Comparison of ENCODE assay signal across 11 mouse cellular contexts in genomic region chr11:88855795-88856194, GRCm38 (mm10). TPM values are rescaled to one million over a fixed set of nuclear protein-coding genes. Genes with fewer than 3 reads are reported as not detected.
A peak's percentile ranks its signal among the peaks of the same experiment; 100 is the strongest.
DNase-seq lines count a peak whose midpoint lies in the region; ATAC-seq and TF ChIP-seq lines count a peak whose summit lies in the region.
"Had no signal": no experiment of that assay in that cellular context is flagged by ENCODE, and none has a peak within 500 bp of the region (broad histone marks: within the 10 kb centered on the region; RNA-seq: fewer than 3 reads in every experiment).

No protein-coding gene starts in this region.

- H3K9me3 ChIP-seq in heart, embryonic 13.5 days: no peaks in the 10 kb centered on the region
- no peaks in the 10 kb centered on the region for H3K9me3 ChIP-seq in intestine, embryonic 16.5 days (ENCODE audit: control insufficient read depth, low read length)
- H3K9me3 ChIP-seq in liver, postnatal 0 days (ENCODE audit: low read length): no peaks in the 10 kb centered on the region
- H3K9me3 ChIP-seq: forebrain, embryonic 15.5 days had no signal

- ATAC-seq in heart, embryonic 13.5 days (ENCODE audit: extremely low read depth, insufficient number of reproducible peaks, low FRiP score, low TSS enrichment): no peak
- ATAC-seq in intestine, embryonic 16.5 days: no peak
- no peak for ATAC-seq in liver, postnatal 0 days
- ATAC-seq in megakaryocyte progenitor cell, adult 5-6 weeks (replicated peaks; ENCODE audit: poor library complexity): no peak
- ATAC-seq: forebrain, embryonic 15.5 days had no signal

- peaks cover 55% of the 10 kb centered on the region for H3K4me1 ChIP-seq in heart, embryonic 13.5 days
- peaks cover 11% of the 10 kb centered on the region for H3K4me1 ChIP-seq in intestine, embryonic 16.5 days (ENCODE audit: control insufficient read depth, insufficient read depth, low read length)
- H3K4me1 ChIP-seq in liver, postnatal 0 days (ENCODE audit: insufficient read depth): no peaks in the 10 kb centered on the region

- H3K4me2 ChIP-seq in heart, embryonic 13.5 days: peak overlapping the region; percentile 10; the same call in 1 of the 2 replicates
- H3K4me2 ChIP-seq in intestine, embryonic 16.5 days (ENCODE audit: low read depth, low read length): no peak overlapping the region
- no peak overlapping the region for H3K4me2 ChIP-seq in liver, postnatal 0 days (ENCODE audit: low read depth, low read length)
- H3K4me2 ChIP-seq: forebrain, embryonic 15.5 days had no signal

- no peaks in the 10 kb centered on the region for H3K27me3 ChIP-seq in heart, embryonic 13.5 days (replicated peaks)
- H3K27me3 ChIP-seq in intestine, embryonic 16.5 days (replicated peaks; ENCODE audit: control insufficient read depth, insufficient read depth, low read length): no peaks in the 10 kb centered on the region
- H3K27me3 ChIP-seq in liver, postnatal 0 days (ENCODE audit: insufficient read depth, low read length): no peaks in the 10 kb centered on the region
- H3K27me3 ChIP-seq: forebrain, embryonic 15.5 days had no signal

- TF ChIP-seq EP300 in liver, postnatal 0 days (IDR thresholded peaks at IDR 0.05; ENCODE audit: low read depth): no peak

- H3K27ac ChIP-seq in heart, embryonic 13.5 days (replicated peaks): peak overlapping the region; percentile 96
- H3K27ac ChIP-seq in intestine, embryonic 16.5 days (ENCODE audit: low read length): peak overlapping the region; percentile 50
- H3K27ac ChIP-seq in liver, postnatal 0 days (ENCODE audit: low read depth): no peak overlapping the region
- H3K27ac ChIP-seq: forebrain, embryonic 15.5 days had no signal

- intact Hi-C loops in heart, postnatal 36 days (cut with DNase I): no loop called here

- H3K4me3 ChIP-seq in heart, embryonic 13.5 days: no peak overlapping the region
- H3K4me3 ChIP-seq in intestine, embryonic 16.5 days (ENCODE audit: low read length): no peak overlapping the region
- H3K4me3 ChIP-seq in liver, postnatal 0 days (ENCODE audit: low read depth, low read length): no peak overlapping the region
- H3K4me3 ChIP-seq: forebrain, embryonic 15.5 days had no signal

- 41% methylated on average over 4 of the region's 4 CpGs for WGBS in heart, embryonic 13.5 days
- 56% methylated on average over 4 of the region's 4 CpGs for WGBS in intestine, embryonic 16.5 days
- 67% methylated on average over 4 of the region's 4 CpGs for WGBS in liver, postnatal 0 days (ENCODE audit: insufficient replicate concordance)

- peak overlapping the region; percentile 72 for H3K9ac ChIP-seq in heart, embryonic 13.5 days
- H3K9ac ChIP-seq in intestine, embryonic 16.5 days (ENCODE audit: low read depth, low read length): 0 out of 2 replicates have a peak overlapping the region, but pooled peaks have one; percentile 37
- H3K9ac ChIP-seq in liver, postnatal 0 days (replicated peaks): no peak overlapping the region
- H3K9ac ChIP-seq: forebrain, embryonic 15.5 days had no signal

- no peak for DNase-seq in heart, postnatal 36 days
- DNase-seq in right cerebral cortex, postnatal 14 days: peak; percentile 41
- no peak for DNase-seq in right cerebral cortex, postnatal 25 days
- DNase-seq in liver, postnatal 0 days: no peak
- DNase-seq: adrenal gland, postnatal 10 days; kidney, adult 18-20 months; midbrain, embryonic 14.5 days had no signal

- H3K36me3 ChIP-seq in heart, embryonic 13.5 days: peaks cover 3% of the 10 kb centered on the region; the same call in 1 of the 2 replicates
- no peaks in the 10 kb centered on the region; the same call in 1 of the 2 replicates for H3K36me3 ChIP-seq in intestine, embryonic 16.5 days (ENCODE audit: control insufficient read depth, insufficient read depth, low read length)
- peaks cover 2% of the 10 kb centered on the region; the same call in 1 of the 2 replicates for H3K36me3 ChIP-seq in liver, postnatal 0 days (replicated peaks; ENCODE audit: insufficient read depth, low read length)
- H3K36me3 ChIP-seq: forebrain, embryonic 15.5 days had no signal

- TF ChIP-seq CTCF in liver, postnatal 0 days (IDR thresholded peaks at IDR 0.05; ENCODE audit: low read depth): no peak

RNA-seq across cellular contexts. Expression of gene Akap1, which starts 8.6 kb away (rescaled TPM):
- polyA plus RNA-seq in heart, embryonic 13.5 days (2015; fragmentation: Nextera tagmentation; extraction: Ambion mirVana): 31.4 and 33.7 TPM in 2 replicates
- 100 to 1,000 TPM; 117 to 139 TPM for total RNA-seq in heart, postnatal 36 days (2021)
- 27.5 and 28.7 TPM in 2 replicates for polyA plus RNA-seq in intestine, embryonic 16.5 days (2015; fragmentation: Nextera tagmentation; extraction: Ambion mirVana)
- 14.2 and 14.5 TPM in 2 replicates for polyA plus RNA-seq in liver, postnatal 0 days (2015; fragmentation: Nextera tagmentation; extraction: Ambion mirVana)
- 8.9 and 9.5 TPM in 2 replicates for total RNA-seq in megakaryocyte progenitor cell, adult 5-6 weeks (2015)
- total RNA-seq in megakaryocyte progenitor cell, adult 5-6 weeks (2017): 22.4 and 24.0 TPM in 2 replicates
